Mouse (Mus musculus): ENCODE measurements around the gene Krt9. TPM values are rescaled to one million over a fixed set of nuclear protein-coding genes. Genes with fewer than 3 reads are reported as not detected.

The Krt9 gene
- not detected for polyA plus RNA-seq (2015; fragmentation: Illumina TruSeq; extraction: RNeasy Lipid Tissue Mini Kit (QIAGEN cat#74804); ENCODE audit: insufficient read depth, low read depth, low replicate concordance)

DNA sequence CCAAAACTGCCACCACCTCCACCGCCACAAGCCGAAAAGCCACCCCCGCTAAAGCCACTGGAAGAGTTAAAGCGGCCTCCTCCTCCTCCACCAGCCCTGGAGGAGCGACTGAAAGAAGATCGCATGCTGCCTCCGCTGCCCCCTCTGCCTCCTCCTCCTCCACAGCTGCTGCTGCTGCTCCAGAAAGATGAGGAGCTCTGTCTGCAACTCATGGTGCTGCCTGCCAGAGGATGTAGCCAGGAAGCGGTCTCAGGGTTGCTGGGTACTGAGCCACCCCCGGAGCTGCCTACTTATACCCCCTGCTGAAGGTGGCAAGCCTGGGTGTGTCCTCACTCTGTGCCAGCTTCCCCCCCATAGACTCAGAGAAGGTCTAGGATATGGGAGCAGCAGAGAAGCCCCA lies at the start of gene Krt9:
Krt9 (minus strand) TSS at position 255 of the 400 bp plus-strand sequence.

DNA sequence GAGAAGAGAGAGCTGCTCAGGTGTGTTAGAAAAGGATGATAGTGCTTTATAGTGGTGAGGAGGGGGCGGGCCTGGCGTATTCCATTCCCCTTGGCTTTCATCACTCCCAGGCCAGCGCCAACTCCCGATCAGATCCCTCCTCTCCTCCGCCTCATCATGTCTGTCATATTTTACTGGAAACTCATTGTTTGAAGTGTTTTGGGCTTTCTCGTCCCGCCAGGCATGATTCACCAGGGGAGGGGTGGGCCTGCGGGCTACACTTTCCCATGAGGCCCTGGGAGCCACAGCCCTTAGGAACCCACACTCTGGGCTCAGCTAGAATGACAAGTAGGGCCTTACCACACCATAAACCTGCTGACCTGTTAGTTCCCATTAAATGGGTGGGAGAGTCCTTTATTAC lies 14.5 kb upstream of the Krt9 start, which contains the start of gene Krt14:
Krt14 (minus strand) TSS at position 51 of the 400 bp plus-strand sequence.

DNA sequence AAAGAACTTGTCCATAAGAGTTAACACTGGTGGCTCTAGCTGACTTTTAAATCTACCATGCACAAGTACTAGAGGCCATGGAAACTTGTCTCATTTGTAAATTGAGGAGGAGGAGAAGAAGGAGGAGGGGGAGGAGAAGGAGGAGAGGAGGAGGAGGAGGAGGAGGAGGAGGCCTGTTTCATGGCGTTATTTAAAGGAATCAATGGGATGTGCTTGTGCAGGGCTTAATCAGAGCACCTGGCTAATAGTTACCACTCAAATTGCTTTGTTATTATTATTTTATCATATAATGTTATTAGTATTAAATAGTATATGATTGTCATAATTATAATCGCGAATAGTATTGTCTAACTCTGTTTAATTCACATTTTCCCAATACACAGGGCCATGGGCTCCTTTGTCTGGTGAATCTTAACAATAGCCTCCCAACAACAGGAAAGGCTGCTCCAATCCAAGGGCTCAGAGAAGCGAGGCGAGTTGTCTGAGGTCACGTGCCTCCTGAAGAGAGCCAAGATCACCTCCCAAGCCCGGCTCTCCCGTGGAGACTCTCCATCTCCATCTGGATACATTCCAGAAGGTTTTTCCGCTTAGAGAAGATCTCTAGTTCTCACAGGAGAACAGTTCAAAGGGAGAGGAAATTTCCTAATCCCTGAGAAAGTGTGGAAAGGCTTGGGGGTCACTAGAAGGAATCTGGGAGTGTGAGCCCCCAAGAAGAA lies 44.3 kb downstream of the Krt9 start, which contains the start of gene Krt19:
Krt19 (minus strand) TSS at position 51 of the 716 bp plus-strand sequence.

Other genes starting within 250 kb of the Krt9 start
- not detected for gene Krtap9-5, start 244.8 kb downstream of the Krt9 start, polyA plus RNA-seq (2015; fragmentation: Illumina TruSeq; extraction: RNeasy Lipid Tissue Mini Kit (QIAGEN cat#74804); ENCODE audit: insufficient read depth, low read depth, low replicate concordance)
- gene Krtap29-1, start 214.2 kb downstream of the Krt9 start, polyA plus RNA-seq (2015; fragmentation: Illumina TruSeq; extraction: RNeasy Lipid Tissue Mini Kit (QIAGEN cat#74804); ENCODE audit: insufficient read depth, low read depth, low replicate concordance), result not detected
- gene Krtap16-1, start 206.6 kb downstream of the Krt9 start, polyA plus RNA-seq (2015; fragmentation: Illumina TruSeq; extraction: RNeasy Lipid Tissue Mini Kit (QIAGEN cat#74804); ENCODE audit: insufficient read depth, low read depth, low replicate concordance), result not detected
- not detected for gene Krtap17-1, start 199.3 kb downstream of the Krt9 start, polyA plus RNA-seq (2015; fragmentation: Illumina TruSeq; extraction: RNeasy Lipid Tissue Mini Kit (QIAGEN cat#74804); ENCODE audit: insufficient read depth, low read depth, low replicate concordance)
- not detected for gene Krt33a, start 177.0 kb downstream of the Krt9 start, polyA plus RNA-seq (2015; fragmentation: Illumina TruSeq; extraction: RNeasy Lipid Tissue Mini Kit (QIAGEN cat#74804); ENCODE audit: insufficient read depth, low read depth, low replicate concordance)
- gene Krt33b, start 163.4 kb downstream of the Krt9 start, polyA plus RNA-seq (2015; fragmentation: Illumina TruSeq; extraction: RNeasy Lipid Tissue Mini Kit (QIAGEN cat#74804); ENCODE audit: insufficient read depth, low read depth, low replicate concordance), result not detected
- not detected for gene Krt34, start 151.7 kb downstream of the Krt9 start, polyA plus RNA-seq (2015; fragmentation: Illumina TruSeq; extraction: RNeasy Lipid Tissue Mini Kit (QIAGEN cat#74804); ENCODE audit: insufficient read depth, low read depth, low replicate concordance)
- not detected for gene Krt31, start 142.7 kb downstream of the Krt9 start, polyA plus RNA-seq (2015; fragmentation: Illumina TruSeq; extraction: RNeasy Lipid Tissue Mini Kit (QIAGEN cat#74804); ENCODE audit: insufficient read depth, low read depth, low replicate concordance)
- gene Krt32, start 105.0 kb downstream of the Krt9 start, polyA plus RNA-seq (2015; fragmentation: Illumina TruSeq; extraction: RNeasy Lipid Tissue Mini Kit (QIAGEN cat#74804); ENCODE audit: insufficient read depth, low read depth, low replicate concordance), result not detected
- gene Krt35, start 97.0 kb downstream of the Krt9 start, polyA plus RNA-seq (2015; fragmentation: Illumina TruSeq; extraction: RNeasy Lipid Tissue Mini Kit (QIAGEN cat#74804); ENCODE audit: insufficient read depth, low read depth, low replicate concordance), result not detected
- not detected for gene Krt36, start 87.6 kb downstream of the Krt9 start, polyA plus RNA-seq (2015; fragmentation: Illumina TruSeq; extraction: RNeasy Lipid Tissue Mini Kit (QIAGEN cat#74804); ENCODE audit: insufficient read depth, low read depth, low replicate concordance)
- gene Krt13, start 71.7 kb downstream of the Krt9 start, polyA plus RNA-seq (2015; fragmentation: Illumina TruSeq; extraction: RNeasy Lipid Tissue Mini Kit (QIAGEN cat#74804); ENCODE audit: insufficient read depth, low read depth, low replicate concordance), result not detected
- gene Krt15, start 57.3 kb downstream of the Krt9 start, polyA plus RNA-seq (2015; fragmentation: Illumina TruSeq; extraction: RNeasy Lipid Tissue Mini Kit (QIAGEN cat#74804); ENCODE audit: insufficient read depth, low read depth, low replicate concordance), result not detected
- 42.4 TPM for gene Krt19, start 44.6 kb downstream of the Krt9 start, polyA plus RNA-seq (2015; fragmentation: Illumina TruSeq; extraction: RNeasy Lipid Tissue Mini Kit (QIAGEN cat#74804); ENCODE audit: insufficient read depth, low read depth, low replicate concordance)
- 1.7 TPM for gene Krt14, start 14.3 kb upstream of the Krt9 start, polyA plus RNA-seq (2015; fragmentation: Illumina TruSeq; extraction: RNeasy Lipid Tissue Mini Kit (QIAGEN cat#74804); ENCODE audit: insufficient read depth, low read depth, low replicate concordance)
- gene Krt16, start 55.7 kb upstream of the Krt9 start, polyA plus RNA-seq (2015; fragmentation: Illumina TruSeq; extraction: RNeasy Lipid Tissue Mini Kit (QIAGEN cat#74804); ENCODE audit: insufficient read depth, low read depth, low replicate concordance), result not detected
- gene Krt17, start 67.8 kb upstream of the Krt9 start, polyA plus RNA-seq (2015; fragmentation: Illumina TruSeq; extraction: RNeasy Lipid Tissue Mini Kit (QIAGEN cat#74804); ENCODE audit: insufficient read depth, low read depth, low replicate concordance), result not detected
- gene Krt42, start 76.6 kb upstream of the Krt9 start, polyA plus RNA-seq (2015; fragmentation: Illumina TruSeq; extraction: RNeasy Lipid Tissue Mini Kit (QIAGEN cat#74804); ENCODE audit: insufficient read depth, low read depth, low replicate concordance), result not detected
- 260 TPM for gene Eif1, start 126.6 kb upstream of the Krt9 start, polyA plus RNA-seq (2015; fragmentation: Illumina TruSeq; extraction: RNeasy Lipid Tissue Mini Kit (QIAGEN cat#74804); ENCODE audit: insufficient read depth, low read depth, low replicate concordance)
- not detected for gene Gast, start 141.2 kb upstream of the Krt9 start, polyA plus RNA-seq (2015; fragmentation: Illumina TruSeq; extraction: RNeasy Lipid Tissue Mini Kit (QIAGEN cat#74804); ENCODE audit: insufficient read depth, low read depth, low replicate concordance)
- gene Hap1, start 162.9 kb upstream of the Krt9 start, polyA plus RNA-seq (2015; fragmentation: Illumina TruSeq; extraction: RNeasy Lipid Tissue Mini Kit (QIAGEN cat#74804); ENCODE audit: insufficient read depth, low read depth, low replicate concordance), result 10.5 TPM
- gene Jup, start 204.5 kb upstream of the Krt9 start, polyA plus RNA-seq (2015; fragmentation: Illumina TruSeq; extraction: RNeasy Lipid Tissue Mini Kit (QIAGEN cat#74804); ENCODE audit: insufficient read depth, low read depth, low replicate concordance), result 26.4 TPM
- 14.3 TPM for gene P3h4, start 221.6 kb upstream of the Krt9 start, polyA plus RNA-seq (2015; fragmentation: Illumina TruSeq; extraction: RNeasy Lipid Tissue Mini Kit (QIAGEN cat#74804); ENCODE audit: insufficient read depth, low read depth, low replicate concordance)
- gene Fkbp10, start 222.5 kb upstream of the Krt9 start, polyA plus RNA-seq (2015; fragmentation: Illumina TruSeq; extraction: RNeasy Lipid Tissue Mini Kit (QIAGEN cat#74804); ENCODE audit: insufficient read depth, low read depth, low replicate concordance), result 7.2 TPM
- gene Nt5c3b, start 248.6 kb upstream of the Krt9 start, polyA plus RNA-seq (2015; fragmentation: Illumina TruSeq; extraction: RNeasy Lipid Tissue Mini Kit (QIAGEN cat#74804); ENCODE audit: insufficient read depth, low read depth, low replicate concordance), result 17.9 TPM
- not detected for gene Klhl10, start 248.7 kb upstream of the Krt9 start, polyA plus RNA-seq (2015; fragmentation: Illumina TruSeq; extraction: RNeasy Lipid Tissue Mini Kit (QIAGEN cat#74804); ENCODE audit: insufficient read depth, low read depth, low replicate concordance)